Mouse (Mus musculus) liver, adult 2 months (tissue): ENCODE measurements at regions not wholly inside any gene's neighbourhood (a gene's known extent, or its start where the extent isn't known, plus 50 kb on each side); places are given as distances from the start of the nearest gene placed in this dataset.

Experiments
- CTCF ChIP-seq: fragments of 200-500 bp; IDR thresholded peaks from 2 replicates; pipeline ENCODE4 v1.5.1; 2011; ENCODE audit warnings: low read depth, low read length, control low read depth
- POLR2A ChIP-seq: fragments of 200-500 bp; IDR thresholded peaks from 2 replicates; pipeline ENCODE4 v1.6.1; 2011; ENCODE audit warnings: low read length, control low read depth; ENCODE audit not compliant: insufficient read depth; ENCODE audit errors: extremely low read depth

DNA sequence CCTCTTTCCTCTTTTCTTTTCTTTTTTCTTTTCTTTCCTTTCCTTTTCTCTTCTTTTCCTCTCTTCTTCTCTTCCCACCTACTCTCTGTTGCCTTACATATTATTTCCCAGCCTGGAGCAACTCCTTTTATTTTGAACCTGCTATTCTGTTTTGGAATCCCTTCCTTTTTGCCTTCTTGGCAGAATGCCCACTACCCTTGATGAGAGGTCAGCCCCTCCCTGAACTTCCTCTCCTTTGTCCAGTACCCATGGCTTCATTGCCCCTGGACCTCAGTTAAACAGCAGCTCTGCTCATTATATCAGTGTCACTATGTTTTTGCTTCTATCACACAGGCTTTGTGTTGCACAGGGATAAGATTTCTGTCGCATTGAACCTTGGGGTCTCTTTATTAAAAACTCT, 391.2 kb upstream of the Fam92a start:
- TF ChIP-seq POLR2A (no peak), CTCF (no peak)
